Mouse (Mus musculus) hindbrain, embryonic 13.5 days (tissue): ENCODE measurements at regions not wholly inside any gene's neighbourhood (a gene's known extent, or its start where the extent isn't known, plus 50 kb on each side); places are given as distances from the start of the nearest gene placed in this dataset.

Source experiments
- ATAC-seq: fragments of 200-750 bp; cut with Nextera tagmentation; 2 replicates; pipeline ENCODE4 v1.8.0; 2017; ENCODE audit warnings: moderate TSS enrichment; ENCODE audit not compliant: low FRiP score
- H3K27ac ChIP-seq: fragments of 300-500 bp; sonication (generic); 2 replicates; pipeline ENCODE4 v1.5.1; 2015; ENCODE audit warnings: inconsistent platforms, mild to moderate bottlenecking, moderate library complexity
- H3K27me3 ChIP-seq: fragments of 300-500 bp; sonication (generic); 2 replicates; pipeline ENCODE4 v1.6.1; 2015; ENCODE audit warnings: mild to moderate bottlenecking, inconsistent platforms
- H3K36me3 ChIP-seq: fragments of 300-500 bp; sonication (generic); 2 replicates; pipeline ENCODE4 v1.6.1; 2015; ENCODE audit warnings: mild to moderate bottlenecking, inconsistent platforms
- H3K4me1 ChIP-seq: fragments of 300-500 bp; sonication (generic); replicated peaks from 2 replicates; pipeline ENCODE4 v1.6.1; 2015; ENCODE audit warnings: inconsistent platforms
- H3K4me2 ChIP-seq: fragments of 300-500 bp; sonication (generic); 2 replicates; pipeline ENCODE4 v1.6.1; 2015; ENCODE audit warnings: inconsistent platforms, mild to moderate bottlenecking, moderate library complexity
- H3K4me3 ChIP-seq: fragments of 300-500 bp; sonication (generic); 2 replicates; pipeline ENCODE4 v1.5.1; 2015; ENCODE audit warnings: mild to moderate bottlenecking, inconsistent platforms
- H3K9ac ChIP-seq: fragments of 300-500 bp; sonication (generic); 2 replicates; pipeline ENCODE4 v1.6.1; 2015; ENCODE audit warnings: mild to moderate bottlenecking, inconsistent platforms
- H3K9me3 ChIP-seq: fragments of 300-500 bp; sonication (generic); 2 replicates; pipeline ENCODE4 v1.6.1; 2016; ENCODE audit warnings: inconsistent platforms
- WGBS: fragments of 180-500 bp; shearing (Covaris S2); methylation state at CpG from one replicate; pipeline ENCODE4 v1.1.7; 2015; 5-methylcytosine and 5-hydroxymethylcytosine counted together

DNA sequence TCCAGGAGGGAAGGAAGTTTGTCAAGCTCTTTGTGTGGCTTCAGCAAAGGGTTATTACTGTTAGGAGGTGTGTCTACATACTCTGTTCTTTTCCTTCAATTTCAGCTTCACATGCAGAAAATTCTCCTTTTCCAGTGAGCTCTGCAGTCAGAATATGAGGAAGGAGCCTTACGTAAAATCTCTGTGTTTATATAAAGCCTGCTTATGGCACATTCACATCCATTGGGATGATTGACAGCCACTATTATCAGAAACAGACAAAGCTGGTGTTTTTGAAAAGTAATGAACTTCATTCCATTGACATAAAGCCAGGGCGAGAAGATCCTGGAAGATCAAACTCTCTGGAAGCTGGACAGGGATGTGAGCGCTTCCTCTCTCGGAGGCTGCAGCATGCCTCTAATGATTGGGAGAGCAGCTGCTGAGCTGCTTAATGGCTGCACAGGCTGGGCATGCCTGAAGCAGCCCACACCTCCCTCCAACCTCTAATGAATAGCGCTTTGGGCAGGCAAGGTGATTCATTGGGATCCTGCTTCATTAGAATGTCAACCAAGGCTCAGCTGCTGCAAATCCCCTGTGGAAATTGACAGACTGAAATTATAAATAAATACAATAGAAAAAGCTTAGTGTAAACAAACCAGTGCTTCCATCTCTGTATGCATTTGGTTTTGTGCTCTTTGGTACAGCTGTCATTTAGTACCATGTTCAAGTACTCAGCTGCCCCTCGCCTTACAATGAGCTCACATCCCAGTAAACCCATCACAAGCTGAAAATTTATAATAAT is 456.9 kb downstream of the Tm4sf1 start:
- Histone ChIP-seq H3K4me3 (0 out of 2 replicates have a peak overlapping the region, but pooled peaks have one; percentile 14), H3K27ac (peak overlapping the region; percentile 77), H3K36me3 (no peaks in the 10 kb centered on the region), H3K9me3 (no peaks in the 10 kb centered on the region), H3K9ac (0 out of 2 replicates have a peak overlapping the region, but pooled peaks have one; percentile 31), H3K27me3 (no peaks in the 10 kb centered on the region), H3K4me1 (peaks cover 10% of the 10 kb centered on the region), H3K4me2 (peak overlapping the region; percentile 34)
- ATAC-seq: peak; percentile 97
- WGBS: 31% methylated on average over 6 of the region's 6 CpGs

GRCm38 (mm10) chr3:56837176-56837575 is 464.6 kb downstream of the Tm4sf1 start:
- WGBS: 82% methylated on average over 3 of the region's 3 CpGs
- Histone ChIP-seq H3K36me3 (no peaks in the 10 kb centered on the region), H3K9ac (no peak overlapping the region), H3K4me1 (no peaks in the 10 kb centered on the region), H3K27ac (no peak overlapping the region), H3K9me3 (no peaks in the 10 kb centered on the region), H3K27me3 (no peaks in the 10 kb centered on the region), H3K4me2 (no peak overlapping the region), H3K4me3 (no peak overlapping the region)
- ATAC-seq: no peak

DNA sequence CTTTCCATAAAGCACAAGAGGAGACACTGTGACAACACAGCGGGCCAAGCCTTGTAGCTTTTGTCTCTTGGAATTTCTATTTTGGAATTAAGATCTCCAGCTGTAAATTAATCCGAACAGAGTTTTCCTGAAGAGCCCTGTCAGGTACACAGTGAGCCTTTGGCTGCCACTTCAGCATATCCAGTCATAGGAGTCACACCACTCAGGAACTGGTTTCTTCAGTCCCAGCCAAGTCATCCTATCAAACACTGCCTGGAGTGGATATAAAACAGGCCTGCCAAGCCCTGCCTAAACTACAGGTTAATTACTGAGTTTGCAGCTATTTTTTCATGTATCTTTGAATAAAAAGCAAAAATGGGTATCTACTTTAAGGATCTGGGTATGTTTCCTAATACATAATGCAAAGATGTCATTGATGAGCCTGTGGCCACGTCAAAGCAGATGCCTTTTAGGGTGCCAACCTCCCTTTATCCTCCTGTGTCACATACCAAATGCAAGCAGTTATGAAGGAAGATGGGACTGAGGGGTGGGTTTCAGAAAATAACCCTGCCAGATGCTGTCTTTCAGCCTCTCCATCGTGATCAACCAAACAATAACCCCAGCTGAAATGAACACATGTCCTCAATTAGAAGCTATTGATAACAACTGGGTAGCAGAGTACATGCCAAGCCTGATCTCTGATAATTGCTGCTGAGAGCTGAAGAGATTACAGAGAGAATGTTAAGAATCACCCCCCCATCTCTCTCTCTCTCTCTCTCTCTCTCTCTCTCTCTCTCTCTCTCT is 471.3 kb downstream of the Tm4sf1 start:
- no peak for ATAC-seq
- H3K27ac ChIP-seq: 0 out of 2 replicates have a peak overlapping the region, but pooled peaks have one; percentile 30
- no peaks in the 10 kb centered on the region for H3K27me3 ChIP-seq
- H3K4me2 ChIP-seq: no peak overlapping the region
- no peaks in the 10 kb centered on the region for H3K36me3 ChIP-seq
- no peak overlapping the region for H3K4me3 ChIP-seq
- H3K9ac ChIP-seq: no peak overlapping the region
- no peaks in the 10 kb centered on the region; the same call in 1 of the 2 replicates for H3K4me1 ChIP-seq
- WGBS: 60% methylated on average over 4 of the region's 4 CpGs
- H3K9me3 ChIP-seq: no peaks in the 10 kb centered on the region

- H3K27me3 ChIP-seq: no peaks in the 10 kb centered on the region
- H3K4me2 ChIP-seq: no peak overlapping the region
- H3K4me3 ChIP-seq: no peak overlapping the region
- H3K36me3 ChIP-seq: no peaks in the 10 kb centered on the region
- 67% methylated on average over 4 of the region's 4 CpGs for WGBS
- no peak overlapping the region for H3K27ac ChIP-seq
- no peak overlapping the region for H3K9ac ChIP-seq
- no peaks in the 10 kb centered on the region for H3K4me1 ChIP-seq
- no peak for ATAC-seq
- H3K9me3 ChIP-seq: no peaks in the 10 kb centered on the region
Measured at GRCm38 (mm10) chr3:56824157-56824556, 477.6 kb downstream of the Tm4sf1 start.

DNA sequence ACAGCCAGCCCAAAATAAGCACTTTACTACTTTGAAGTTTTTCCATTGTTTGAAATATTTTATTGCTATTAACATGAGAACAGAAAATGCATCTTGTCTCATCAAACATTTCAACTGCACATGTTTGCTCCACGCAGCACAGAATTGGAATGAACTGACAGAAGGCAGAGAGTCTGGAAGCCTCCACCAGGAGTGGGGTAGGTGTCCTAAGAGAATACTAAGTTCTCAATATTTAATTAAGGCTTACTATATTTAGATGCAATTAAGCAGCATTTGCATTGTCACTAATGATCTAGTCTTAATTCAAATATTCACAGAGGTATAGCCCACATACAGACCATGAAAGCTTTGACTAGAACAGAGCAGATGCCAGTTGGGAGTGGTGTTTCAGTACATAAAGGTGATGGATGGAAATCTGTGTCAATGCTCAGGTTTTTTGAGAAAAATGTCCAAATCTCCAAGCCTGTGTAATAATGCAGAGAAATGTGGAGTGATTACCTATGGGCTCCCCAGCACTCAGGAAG is 491.2 kb downstream of the Tm4sf1 start:
- Histone ChIP-seq H3K4me3 (no peak overlapping the region), H3K36me3 (no peaks in the 10 kb centered on the region), H3K4me1 (no peaks in the 10 kb centered on the region), H3K9me3 (no peaks in the 10 kb centered on the region), H3K4me2 (no peak overlapping the region), H3K27ac (no peak overlapping the region), H3K9ac (no peak overlapping the region), H3K27me3 (no peaks in the 10 kb centered on the region)
- ATAC-seq: peak; percentile 61
- 70% methylated on average over 1 of the region's 1 CpGs for WGBS

DNA sequence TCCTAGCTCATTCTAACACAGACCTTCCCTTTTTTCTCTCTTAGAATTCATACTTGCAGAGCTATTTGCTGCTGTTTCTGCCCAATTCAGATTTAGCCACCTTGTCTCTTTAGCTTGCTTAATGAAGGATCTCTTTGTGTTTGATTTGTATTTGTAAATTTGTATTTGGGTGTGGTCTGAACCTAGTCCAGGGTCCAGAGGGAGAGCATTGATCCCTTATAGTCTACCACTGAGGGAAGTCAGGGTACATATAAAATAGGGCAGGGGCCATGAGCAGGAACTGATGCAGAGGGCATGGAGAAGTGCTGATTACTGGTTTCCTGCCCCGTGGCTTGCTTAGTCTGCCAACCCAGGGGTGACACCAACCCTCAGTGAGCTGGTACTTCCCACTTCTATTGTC is 508.7 kb downstream of the Tm4sf1 start:
- no peaks in the 10 kb centered on the region for H3K36me3 ChIP-seq
- H3K9ac ChIP-seq: no peak overlapping the region
- H3K27ac ChIP-seq: no peak overlapping the region
- ATAC-seq: no peak
- H3K4me3 ChIP-seq: no peak overlapping the region
- 90% methylated on average over 1 of the region's 1 CpGs for WGBS
- H3K4me1 ChIP-seq: no peaks in the 10 kb centered on the region
- H3K4me2 ChIP-seq: no peak overlapping the region
- no peaks in the 10 kb centered on the region for H3K27me3 ChIP-seq
- H3K9me3 ChIP-seq: no peaks in the 10 kb centered on the region

DNA sequence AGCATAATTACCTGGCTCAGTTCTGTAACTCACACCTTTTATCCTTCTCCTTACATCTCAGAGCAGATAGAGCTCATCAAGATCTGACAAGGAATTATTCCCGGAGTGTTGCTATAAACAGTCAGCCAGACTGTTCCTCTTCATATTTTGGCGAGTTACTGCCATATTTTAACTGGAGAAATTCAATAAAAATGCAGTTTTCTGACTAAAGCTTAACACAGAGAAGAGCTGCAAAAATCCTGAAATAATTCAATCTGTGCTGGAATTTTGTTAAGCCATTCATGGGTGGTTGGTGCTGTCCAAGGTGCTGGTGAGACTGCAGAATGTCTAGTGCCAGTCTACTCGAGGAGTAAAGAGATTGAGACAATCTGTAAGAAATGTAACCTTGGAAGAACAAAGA is 512.6 kb downstream of the Tm4sf1 start:
- Histone ChIP-seq H3K4me3 (no peak overlapping the region), H3K9me3 (no peaks in the 10 kb centered on the region), H3K9ac (no peak overlapping the region), H3K4me2 (no peak overlapping the region), H3K27me3 (no peaks in the 10 kb centered on the region), H3K4me1 (no peaks in the 10 kb centered on the region), H3K27ac (no peak overlapping the region), H3K36me3 (no peaks in the 10 kb centered on the region)
- ATAC-seq: no peak
- 54% methylated on average over 3 of the region's 3 CpGs for WGBS

GRCm38 (mm10) chr3:56773920-56774319 is 527.9 kb downstream of the Tm4sf1 start:
- H3K4me2 ChIP-seq: no peak overlapping the region
- H3K4me3 ChIP-seq: no peak overlapping the region
- WGBS: 82% methylated on average over 5 of the region's 5 CpGs
- H3K27me3 ChIP-seq: no peaks in the 10 kb centered on the region
- no peak for ATAC-seq
- no peaks in the 10 kb centered on the region for H3K36me3 ChIP-seq
- H3K9me3 ChIP-seq: no peaks in the 10 kb centered on the region
- H3K9ac ChIP-seq: no peak overlapping the region
- no peaks in the 10 kb centered on the region for H3K4me1 ChIP-seq
- no peak overlapping the region for H3K27ac ChIP-seq

GRCm38 (mm10) chr3:56770225-56770624 is 531.6 kb downstream of the Tm4sf1 start:
- H3K36me3 ChIP-seq: no peaks in the 10 kb centered on the region
- H3K27me3 ChIP-seq: no peaks in the 10 kb centered on the region
- H3K4me3 ChIP-seq: no peak overlapping the region
- H3K9me3 ChIP-seq: no peaks in the 10 kb centered on the region
- H3K9ac ChIP-seq: no peak overlapping the region
- H3K4me1 ChIP-seq: no peaks in the 10 kb centered on the region
- H3K27ac ChIP-seq: no peak overlapping the region
- no peak overlapping the region for H3K4me2 ChIP-seq
- no peak for ATAC-seq
- 69% methylated on average over 2 of the region's 2 CpGs for WGBS

- ATAC-seq: no peak
- Histone ChIP-seq H3K9ac (no peak overlapping the region), H3K9me3 (no peaks in the 10 kb centered on the region), H3K27ac (no peak overlapping the region), H3K27me3 (no peaks in the 10 kb centered on the region), H3K4me3 (no peak overlapping the region), H3K36me3 (no peaks in the 10 kb centered on the region), H3K4me1 (no peaks in the 10 kb centered on the region), H3K4me2 (no peak overlapping the region)
- 77% methylated on average over 3 of the region's 3 CpGs for WGBS
Measured at GRCm38 (mm10) chr3:56767133-56767532, 534.7 kb downstream of the Tm4sf1 start.

- Histone ChIP-seq H3K36me3 (no peaks in the 10 kb centered on the region), H3K9ac (no peak overlapping the region), H3K27ac (no peak overlapping the region), H3K4me3 (no peak overlapping the region), H3K27me3 (no peaks in the 10 kb centered on the region), H3K4me2 (no peak overlapping the region), H3K9me3 (no peaks in the 10 kb centered on the region), H3K4me1 (no peaks in the 10 kb centered on the region)
- 86% methylated on average over 3 of the region's 3 CpGs for WGBS
- ATAC-seq: no peak
Measured at GRCm38 (mm10) chr3:56764336-56764735, 537.5 kb downstream of the Tm4sf1 start.

GRCm38 (mm10) chr3:56763896-56764295 is 537.9 kb downstream of the Tm4sf1 start:
- Histone ChIP-seq H3K4me1 (no peaks in the 10 kb centered on the region), H3K4me3 (no peak overlapping the region), H3K27me3 (no peaks in the 10 kb centered on the region), H3K36me3 (no peaks in the 10 kb centered on the region), H3K9me3 (no peaks in the 10 kb centered on the region), H3K27ac (no peak overlapping the region), H3K4me2 (no peak overlapping the region), H3K9ac (no peak overlapping the region)
- 82% methylated on average over 6 of the region's 6 CpGs for WGBS
- ATAC-seq: no peak
